Mouse (Mus musculus) hindbrain, embryonic 10.5 days (tissue): ENCODE results near the gene Ccr3. TPM values are rescaled to one million over a fixed set of nuclear protein-coding genes. Genes with fewer than 3 reads are reported as not detected.

Experiments used
- DNase-seq: peaks from one replicate; pipeline ENCODE4 v3.0.0-alpha.2; 2017; ENCODE audit warnings: low spot score
- H3K27ac ChIP-seq: fragments of 300-500 bp; sonication (generic); 2 replicates; pipeline ENCODE4 v1.5.1; 2016; ENCODE audit warnings: mild to moderate bottlenecking, moderate library complexity
- H3K27me3 ChIP-seq: fragments of 300-500 bp; sonication (generic); 2 replicates; pipeline ENCODE4 v1.6.1; 2016; ENCODE audit warnings: mild to moderate bottlenecking; ENCODE audit not compliant: poor library complexity, insufficient read depth, severe bottlenecking
- H3K36me3 ChIP-seq: fragments of 300-500 bp; sonication (generic); 2 replicates; pipeline ENCODE4 v1.6.1; 2016; ENCODE audit warnings: mild to moderate bottlenecking, moderate library complexity
- H3K4me1 ChIP-seq: fragments of 300-500 bp; sonication (generic); replicated peaks from 2 replicates; pipeline ENCODE4 v1.6.1; 2016; ENCODE audit warnings: mild to moderate bottlenecking
- H3K4me3 ChIP-seq: fragments of 300-500 bp; sonication (generic); 2 replicates; pipeline ENCODE4 v1.5.1; 2016; ENCODE audit warnings: mild to moderate bottlenecking, moderate library complexity
- H3K9me3 ChIP-seq: fragments of 300-500 bp; sonication (generic); 2 replicates; pipeline ENCODE4 v1.6.1; 2016; ENCODE audit warnings: mild to moderate bottlenecking, moderate library complexity
- WGBS: fragments of 180-500 bp; shearing (Covaris S2); methylation state at CpG from one replicate; pipeline ENCODE4 v1.1.7; 2016; 5-methylcytosine and 5-hydroxymethylcytosine counted together
- polyA plus RNA-seq: library from polyadenylated mRNA; unstranded; fragments of >200 nt; fragmentation: Nextera tagmentation; extraction: Ambion mirVana; gene quantifications from 2 replicates; pipeline ENCODE4 v1.2.1, GENCODE M21; 2016

Gene Ccr3
- polyA plus RNA-seq, 1 experiment from 2014 or later = not detected

DNA sequence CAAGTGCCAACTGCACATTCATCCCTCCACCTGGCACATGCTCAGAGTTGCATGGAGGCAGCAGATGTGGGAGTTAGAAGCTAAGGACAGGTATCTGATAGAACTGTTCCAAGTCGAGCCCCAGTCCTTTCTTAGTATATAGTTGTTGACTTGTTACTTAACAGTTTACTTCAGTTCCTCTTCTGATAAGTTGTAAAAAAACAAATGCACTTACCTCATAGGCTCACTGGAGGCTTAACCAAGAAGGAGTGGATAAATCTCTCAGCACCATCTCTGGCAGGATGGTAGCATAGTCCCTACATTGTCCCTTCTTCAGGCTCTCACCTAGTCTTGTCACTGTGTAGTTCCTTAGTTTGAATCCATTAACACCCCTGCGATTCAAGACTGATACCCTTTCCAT is 9.1 kb upstream of the Ccr3 start:
- H3K4me1 ChIP-seq = no peaks in the 10 kb centered on the region
- 84% methylated on average over 2 of the region's 2 CpGs for WGBS
- no peaks in the 10 kb centered on the region for H3K9me3 ChIP-seq
- no peak overlapping the region for H3K4me3 ChIP-seq
- H3K36me3 ChIP-seq = no peaks in the 10 kb centered on the region
- no peak overlapping the region for H3K27ac ChIP-seq
- H3K27me3 ChIP-seq = no peaks in the 10 kb centered on the region
- no peak for DNase-seq

DNA sequence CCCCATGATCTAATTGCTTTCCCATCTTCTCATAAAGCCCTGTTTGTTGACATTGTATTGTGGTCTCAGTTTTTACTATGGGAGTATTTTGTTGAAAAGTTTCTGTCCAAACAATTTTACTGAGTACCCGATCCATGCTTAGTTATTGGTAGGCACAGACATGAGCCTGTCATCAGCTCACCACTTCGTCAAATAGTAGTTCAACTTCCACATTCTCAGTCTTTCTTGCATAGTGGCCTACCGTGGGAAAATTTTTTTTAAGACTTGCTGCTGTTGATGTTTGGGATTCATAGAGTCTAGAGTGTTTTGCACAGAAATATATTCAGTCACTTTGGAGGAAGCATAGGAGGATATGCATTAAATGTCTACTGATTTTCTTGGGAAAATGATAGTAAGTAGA is 8.5 kb upstream of the Ccr3 start:
- no peaks in the 10 kb centered on the region for H3K27me3 ChIP-seq
- H3K36me3 ChIP-seq = no peaks in the 10 kb centered on the region
- H3K9me3 ChIP-seq = no peaks in the 10 kb centered on the region
- no peaks in the 10 kb centered on the region for H3K4me1 ChIP-seq
- no peak for DNase-seq
- WGBS = 89% methylated on average over 3 of the region's 3 CpGs
- H3K27ac ChIP-seq = no peak overlapping the region
- H3K4me3 ChIP-seq = no peak overlapping the region

DNA sequence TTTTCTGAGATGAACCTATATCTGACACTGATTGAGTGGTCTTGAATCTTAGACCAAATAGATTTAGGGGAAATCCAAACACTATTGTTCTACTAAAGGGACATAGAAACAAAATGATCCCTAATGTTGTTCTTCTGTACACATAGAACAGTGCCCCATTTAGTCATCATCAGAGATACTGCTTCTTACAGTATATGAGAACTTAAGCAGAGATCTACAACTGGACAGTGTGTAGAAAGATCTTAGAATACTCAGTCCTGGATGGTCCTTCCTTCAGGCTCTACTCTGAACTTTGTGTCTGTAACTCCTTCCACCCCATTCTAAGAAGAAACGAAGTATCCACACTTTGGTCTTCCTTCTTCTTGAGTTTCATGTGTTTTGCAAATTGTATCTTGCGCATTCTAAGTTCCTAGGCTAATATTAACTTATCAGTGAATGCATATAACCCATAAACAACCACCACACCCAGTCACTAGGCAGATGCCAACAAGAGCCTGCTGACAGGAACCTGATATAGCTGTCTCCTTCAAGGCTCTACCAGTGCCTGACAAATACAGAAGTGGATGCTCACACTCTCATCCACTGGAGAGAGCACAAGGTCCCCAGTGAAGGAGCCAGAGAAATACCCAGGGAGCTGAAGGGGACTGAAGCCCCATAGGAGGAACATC is 6.7 kb upstream of the Ccr3 start:
- no peak overlapping the region for H3K4me3 ChIP-seq
- H3K36me3 ChIP-seq = no peaks in the 10 kb centered on the region
- H3K27me3 ChIP-seq = no peaks in the 10 kb centered on the region
- no peak for DNase-seq
- WGBS = 81% methylated on average over 2 of the region's 2 CpGs
- no peak overlapping the region for H3K27ac ChIP-seq
- H3K4me1 ChIP-seq = no peaks in the 10 kb centered on the region
- no peaks in the 10 kb centered on the region for H3K9me3 ChIP-seq

DNA sequence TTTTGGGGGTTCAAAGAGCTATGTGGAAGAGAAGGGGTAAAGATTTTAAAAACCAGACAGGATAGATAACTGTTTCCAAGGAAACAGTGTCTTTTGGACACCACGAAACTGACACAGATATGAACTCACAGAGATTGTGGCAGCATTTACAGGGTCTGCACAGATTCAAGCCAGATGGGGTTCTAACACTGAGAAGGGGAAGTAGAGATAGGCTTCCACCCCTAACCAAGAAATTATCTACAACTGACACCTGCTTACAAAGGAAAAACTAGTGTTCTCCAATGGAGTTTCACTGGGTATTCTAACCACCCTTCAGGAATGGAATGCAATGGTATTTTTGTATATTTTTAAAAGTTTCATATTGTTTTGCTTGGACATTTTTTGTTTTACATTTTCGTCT is 5.7 kb upstream of the Ccr3 start:
- Histone ChIP-seq H3K36me3 (no peaks in the 10 kb centered on the region), H3K27me3 (no peaks in the 10 kb centered on the region), H3K9me3 (no peaks in the 10 kb centered on the region), H3K4me3 (no peak overlapping the region), H3K4me1 (no peaks in the 10 kb centered on the region), H3K27ac (no peak overlapping the region)
- no peak for DNase-seq
- 78% methylated on average over 2 of the region's 2 CpGs for WGBS

DNA sequence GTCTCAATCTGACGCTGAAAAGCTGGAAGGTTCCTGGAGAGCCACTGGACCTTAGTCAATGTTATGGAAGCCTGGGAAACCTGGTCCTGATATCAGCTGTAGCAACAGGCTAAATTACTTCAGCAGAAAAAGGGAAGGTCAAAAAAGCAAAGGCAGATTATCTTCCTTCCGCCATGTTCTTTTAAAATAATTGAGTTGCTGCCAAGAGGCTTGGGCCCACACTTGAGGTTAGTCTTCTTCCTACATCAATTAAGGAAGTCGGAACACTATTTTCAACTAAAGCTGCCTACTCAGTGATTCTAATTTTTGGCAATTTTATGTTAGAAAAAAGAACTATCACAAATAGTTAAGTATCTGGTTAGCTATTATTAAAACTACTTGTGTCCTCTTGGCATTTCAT is 1.9 kb upstream of the Ccr3 start:
- Histone ChIP-seq H3K27me3 (no peaks in the 10 kb centered on the region), H3K4me1 (no peaks in the 10 kb centered on the region), H3K9me3 (no peaks in the 10 kb centered on the region), H3K27ac (no peak overlapping the region), H3K36me3 (no peaks in the 10 kb centered on the region), H3K4me3 (no peak overlapping the region)
- 84% methylated on average over 3 of the region's 3 CpGs for WGBS
- no peak for DNase-seq

DNA sequence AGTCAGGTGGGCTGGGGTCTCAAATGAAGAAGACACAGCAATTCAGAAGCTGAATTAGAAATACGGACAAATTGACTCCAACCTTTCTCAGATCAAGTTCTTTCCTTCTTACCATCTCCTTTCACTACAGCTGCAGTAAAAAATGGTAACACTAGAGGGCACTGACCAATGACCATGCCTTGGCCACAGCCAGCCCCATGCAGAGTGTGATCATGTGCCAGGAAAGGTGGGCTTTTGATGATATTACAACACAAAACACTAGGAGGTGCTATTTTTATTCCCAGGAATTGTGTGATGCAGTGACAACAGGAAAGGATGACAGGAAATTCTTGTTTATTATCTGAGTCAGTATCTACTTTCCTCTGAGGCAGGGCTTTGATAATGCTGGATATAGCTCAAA is 11.6 kb downstream of the Ccr3 start:
- H3K4me1 ChIP-seq = no peaks in the 10 kb centered on the region
- H3K27ac ChIP-seq = no peak overlapping the region
- DNase-seq = no peak
- no peaks in the 10 kb centered on the region for H3K9me3 ChIP-seq
- 58% methylated on average over 1 of the region's 1 CpGs for WGBS
- H3K27me3 ChIP-seq = no peaks in the 10 kb centered on the region
- H3K4me3 ChIP-seq = no peak overlapping the region
- H3K36me3 ChIP-seq = no peaks in the 10 kb centered on the region

DNA sequence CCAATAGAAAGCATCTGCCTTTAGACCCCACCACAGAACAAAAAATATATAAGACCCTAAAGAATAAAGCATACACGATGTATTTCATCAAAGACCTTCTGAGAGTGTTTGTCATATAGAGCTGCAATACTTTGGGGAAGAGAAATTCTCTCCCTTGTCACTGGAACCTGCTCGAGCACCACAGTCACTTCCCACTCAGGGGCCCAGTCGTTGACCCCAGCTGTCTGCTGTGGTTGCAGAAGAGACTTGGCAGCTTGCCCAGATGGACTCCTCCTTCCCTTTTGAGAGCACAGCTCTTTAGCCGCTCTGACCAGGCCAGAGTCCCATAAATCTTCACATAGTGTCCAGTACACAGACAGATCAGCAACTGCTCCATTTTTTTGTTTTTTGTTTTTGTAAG is 15.9 kb downstream of the Ccr3 start:
- DNase-seq = no peak
- Histone ChIP-seq H3K4me1 (no peaks in the 10 kb centered on the region), H3K27ac (no peak overlapping the region), H3K4me3 (no peak overlapping the region), H3K27me3 (no peaks in the 10 kb centered on the region), H3K36me3 (no peaks in the 10 kb centered on the region), H3K9me3 (no peaks in the 10 kb centered on the region)
- 65% methylated on average over 4 of the region's 4 CpGs for WGBS

DNA sequence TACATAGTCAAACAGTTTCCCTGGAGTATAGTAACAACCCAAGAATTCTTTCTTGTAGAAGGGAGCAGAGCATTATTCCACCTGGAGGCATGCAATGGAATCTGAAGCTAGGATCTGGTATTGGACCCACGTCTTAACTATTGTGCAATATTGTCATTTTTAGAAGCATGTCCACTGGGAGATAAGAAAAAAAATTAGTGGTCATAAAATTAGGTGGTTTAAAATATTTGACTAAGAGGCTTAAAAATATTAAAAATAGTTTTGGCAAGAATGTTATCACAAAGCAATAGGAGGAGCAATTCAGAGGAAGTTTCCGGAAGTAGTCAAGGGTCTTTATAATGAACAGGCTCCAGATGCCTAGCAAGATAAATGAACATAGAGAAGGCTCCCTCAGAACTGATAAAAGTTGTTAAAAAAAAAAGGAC is 16.4 kb downstream of the Ccr3 start:
- H3K9me3 ChIP-seq = no peaks in the 10 kb centered on the region
- H3K4me1 ChIP-seq = no peaks in the 10 kb centered on the region
- H3K27me3 ChIP-seq = no peaks in the 10 kb centered on the region
- H3K36me3 ChIP-seq = no peaks in the 10 kb centered on the region
- WGBS = 81% methylated on average over 2 of the region's 2 CpGs
- DNase-seq = no peak
- no peak overlapping the region for H3K4me3 ChIP-seq
- H3K27ac ChIP-seq = no peak overlapping the region

DNA sequence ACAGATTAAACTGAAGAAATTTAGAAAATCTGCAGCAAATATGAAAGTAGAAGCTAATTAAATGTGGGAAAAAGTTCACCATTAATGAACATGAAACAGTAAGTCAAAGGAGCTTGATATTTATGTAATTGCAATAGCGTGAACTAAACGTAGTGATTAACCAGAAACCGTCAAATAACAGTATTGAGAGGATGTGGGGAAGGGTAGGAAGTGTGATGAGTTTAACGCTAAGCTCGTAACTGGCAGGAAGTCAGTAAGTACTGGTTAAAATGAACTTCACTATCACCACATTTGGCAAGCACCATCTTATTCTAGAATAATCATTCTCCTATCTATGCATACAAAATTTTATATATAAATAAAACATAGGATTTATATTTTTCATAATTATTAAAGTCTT is 17.2 kb downstream of the Ccr3 start:
- Histone ChIP-seq H3K36me3 (no peaks in the 10 kb centered on the region), H3K9me3 (no peaks in the 10 kb centered on the region), H3K4me3 (no peak overlapping the region), H3K27me3 (no peaks in the 10 kb centered on the region), H3K27ac (no peak overlapping the region), H3K4me1 (no peaks in the 10 kb centered on the region)
- WGBS = 92% methylated on average over 5 of the region's 5 CpGs
- DNase-seq = no peak

DNA sequence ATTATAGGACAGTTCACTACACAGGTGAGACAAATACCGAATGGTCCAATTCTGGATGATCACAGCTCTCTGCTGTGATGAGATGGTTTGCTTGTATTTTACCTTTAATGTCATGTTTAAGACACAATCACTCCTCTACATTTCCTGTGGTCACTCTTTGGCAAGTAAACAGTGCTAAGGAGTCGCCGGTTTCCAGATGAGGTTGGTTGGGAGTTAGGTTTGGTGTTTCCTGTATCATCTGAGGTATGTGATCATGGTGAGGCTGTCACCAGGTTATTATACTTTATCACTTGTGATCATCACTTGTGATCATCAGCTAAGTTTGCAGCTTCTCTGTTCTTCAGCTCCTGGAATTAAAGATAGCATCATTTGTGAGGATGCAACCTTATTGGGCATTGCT is 19.2 kb downstream of the Ccr3 start:
- H3K4me3 ChIP-seq = no peak overlapping the region
- DNase-seq = no peak
- H3K27me3 ChIP-seq = no peaks in the 10 kb centered on the region
- no peak overlapping the region for H3K27ac ChIP-seq
- WGBS = 83% methylated on average over 3 of the region's 3 CpGs
- H3K36me3 ChIP-seq = no peaks in the 10 kb centered on the region
- H3K4me1 ChIP-seq = no peaks in the 10 kb centered on the region
- H3K9me3 ChIP-seq = no peaks in the 10 kb centered on the region

DNA sequence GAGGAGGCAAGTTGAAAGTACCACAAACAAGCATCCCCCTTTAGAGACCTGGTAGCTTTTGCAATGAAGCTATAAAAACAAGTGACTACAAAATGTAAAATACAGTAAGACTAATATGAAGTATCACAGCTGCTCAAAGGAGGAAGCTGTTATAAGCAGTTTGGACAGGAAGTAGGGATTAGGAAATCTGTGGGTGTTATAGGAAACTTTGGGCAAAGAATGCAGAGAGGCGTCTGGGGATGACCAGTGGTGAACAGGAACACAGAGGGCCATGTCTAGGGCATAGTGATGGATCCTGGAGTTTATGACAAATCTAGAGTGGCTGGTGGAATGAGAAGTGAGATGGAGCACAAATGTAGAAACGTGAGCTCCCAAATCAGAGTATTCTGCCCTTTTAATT is 31.8 kb downstream of the Ccr3 start:
- H3K9me3 ChIP-seq = no peaks in the 10 kb centered on the region
- H3K27me3 ChIP-seq = no peaks in the 10 kb centered on the region
- H3K36me3 ChIP-seq = no peaks in the 10 kb centered on the region
- H3K4me1 ChIP-seq = no peaks in the 10 kb centered on the region
- H3K4me3 ChIP-seq = no peak overlapping the region
- 62% methylated on average over 2 of the region's 2 CpGs for WGBS
- H3K27ac ChIP-seq = no peak overlapping the region
- DNase-seq = no peak

DNA sequence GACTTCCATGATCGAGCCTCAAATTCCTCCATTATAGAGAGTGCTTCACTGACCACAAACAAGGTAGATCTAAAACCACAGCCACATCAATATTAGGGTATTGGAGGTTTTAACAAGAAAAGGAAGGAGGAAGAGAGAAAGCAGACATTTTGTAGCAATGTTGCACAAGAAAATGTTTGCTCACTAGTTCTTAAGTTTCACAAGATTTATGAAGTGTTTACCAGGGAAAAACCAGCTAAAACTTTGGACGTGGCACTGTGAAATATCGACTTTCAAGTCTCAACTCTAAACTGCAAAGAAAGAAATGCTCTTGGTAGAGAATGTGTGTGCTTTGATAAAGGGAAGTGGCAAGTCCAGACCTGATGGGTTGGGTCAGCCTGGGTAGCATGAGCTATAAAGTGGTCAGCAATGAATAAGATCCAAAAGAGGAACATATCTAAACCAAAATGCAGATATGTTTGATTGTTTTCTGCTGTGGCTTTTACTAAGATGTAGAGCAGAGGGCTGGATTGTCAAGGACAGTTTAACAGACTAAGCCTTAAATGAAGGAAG is 34.5 kb downstream of the Ccr3 start:
- Histone ChIP-seq H3K36me3 (no peaks in the 10 kb centered on the region), H3K27ac (no peak overlapping the region), H3K4me3 (no peak overlapping the region), H3K27me3 (no peaks in the 10 kb centered on the region), H3K4me1 (no peaks in the 10 kb centered on the region), H3K9me3 (no peaks in the 10 kb centered on the region)
- DNase-seq = no peak
- WGBS = 82% methylated on average over 3 of the region's 3 CpGs

DNA sequence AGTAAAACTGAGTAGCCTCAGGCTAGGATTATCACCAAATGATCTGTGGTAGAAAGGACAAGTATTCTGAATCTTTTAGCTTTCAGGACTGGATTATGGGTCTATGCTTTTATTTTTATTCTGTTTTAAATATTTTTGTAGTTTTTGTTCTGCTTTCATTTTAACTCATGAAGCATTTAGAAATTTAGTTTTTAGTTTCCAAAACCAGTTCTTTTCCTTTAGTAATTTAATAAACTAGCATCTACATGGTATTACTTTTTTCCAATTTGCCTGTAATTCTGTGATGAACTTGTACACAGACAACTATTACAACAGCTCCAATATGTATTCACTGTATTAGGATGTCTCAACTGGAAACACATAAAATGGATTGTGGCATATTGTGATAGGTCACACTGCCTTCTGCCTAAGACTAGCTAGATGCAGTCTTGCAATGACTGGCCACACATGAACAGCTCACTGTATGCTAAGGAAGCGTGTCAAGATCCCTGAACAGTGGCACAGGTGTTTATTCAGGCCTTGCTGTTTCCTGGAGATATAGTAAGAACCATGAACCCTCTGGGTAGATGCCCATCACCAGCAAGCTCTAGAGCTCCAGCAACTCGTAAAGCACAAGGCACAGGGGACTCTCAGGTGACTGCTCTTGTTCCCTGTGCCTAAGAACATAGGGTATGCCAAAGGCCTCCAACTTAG is 38.0 kb downstream of the Ccr3 start:
- no peaks in the 10 kb centered on the region for H3K9me3 ChIP-seq
- no peak overlapping the region for H3K4me3 ChIP-seq
- H3K36me3 ChIP-seq = no peaks in the 10 kb centered on the region
- WGBS = 75% methylated on average over 2 of the region's 2 CpGs
- DNase-seq = no peak
- no peak overlapping the region for H3K27ac ChIP-seq
- H3K4me1 ChIP-seq = no peaks in the 10 kb centered on the region
- H3K27me3 ChIP-seq = no peaks in the 10 kb centered on the region
